Mouse (Mus musculus) ovary, postnatal 36 days (tissue): Measurements from ENCODE around the gene Borcs5.

ENCODE experiments used
- DNase-seq: peaks from one replicate; pipeline ENCODE4 v3.0.0; 2022; ENCODE audit warnings: low spot score, mixed read lengths

The Borcs5 gene

GRCm38 (mm10) chr6:134718668-134719065 lies 79.4 kb downstream of the Borcs5 start:
- DNase-seq, result no peak

GRCm38 (mm10) chr6:134719156-134719555 lies 79.8 kb downstream of the Borcs5 start:
- no peak for DNase-seq

GRCm38 (mm10) chr6:134720150-134720549 lies 80.8 kb downstream of the Borcs5 start:
- no peak for DNase-seq

GRCm38 (mm10) chr6:134721729-134722269 lies 82.5 kb downstream of the Borcs5 start:
- DNase-seq, result no peak

- no peak for DNase-seq
These were observed 83.6 kb downstream of the Borcs5 start for GRCm38 (mm10) chr6:134722906-134723305.

- no peak for DNase-seq
These were observed 84.0 kb downstream of the Borcs5 start for GRCm38 (mm10) chr6:134723326-134723725.

- no peak for DNase-seq
These were observed 84.7 kb downstream of the Borcs5 start for GRCm38 (mm10) chr6:134723833-134724553.

- no peak for DNase-seq
These were observed 86.1 kb downstream of the Borcs5 start for GRCm38 (mm10) chr6:134725406-134725805.

- DNase-seq, result no peak
These were observed 91.7 kb downstream of the Borcs5 start for GRCm38 (mm10) chr6:134730978-134731377.

- DNase-seq, result no peak
These were observed 93.5 kb downstream of the Borcs5 start for GRCm38 (mm10) chr6:134732813-134733212.

GRCm38 (mm10) chr6:134733800-134734221 lies 94.5 kb downstream of the Borcs5 start:
- DNase-seq, result no peak

GRCm38 (mm10) chr6:134736853-134737252 lies 97.5 kb downstream of the Borcs5 start:
- DNase-seq, result no peak

GRCm38 (mm10) chr6:134743568-134743967 lies 104.3 kb downstream of the Borcs5 start:
- DNase-seq, result no peak

- no peak for DNase-seq
These were observed 106.6 kb downstream of the Borcs5 start for GRCm38 (mm10) chr6:134745876-134746275.

GRCm38 (mm10) chr6:134748126-134748525 lies 108.8 kb downstream of the Borcs5 start:
- DNase-seq, result no peak

- DNase-seq, result no peak
These were observed 111.8 kb downstream of the Borcs5 start for GRCm38 (mm10) chr6:134751087-134751486.

- DNase-seq, result no peak
These were observed 112.8 kb downstream of the Borcs5 start for GRCm38 (mm10) chr6:134751883-134752647.

- no peak for DNase-seq
These were observed 114.1 kb downstream of the Borcs5 start for GRCm38 (mm10) chr6:134753412-134753811.

- no peak for DNase-seq
These were observed 114.5 kb downstream of the Borcs5 start for GRCm38 (mm10) chr6:134753858-134754257.

GRCm38 (mm10) chr6:134756058-134756457 lies 116.7 kb downstream of the Borcs5 start:
- no peak for DNase-seq
